ENCODE assay signal across 22 mouse cellular contexts in the genomic region with DNA sequence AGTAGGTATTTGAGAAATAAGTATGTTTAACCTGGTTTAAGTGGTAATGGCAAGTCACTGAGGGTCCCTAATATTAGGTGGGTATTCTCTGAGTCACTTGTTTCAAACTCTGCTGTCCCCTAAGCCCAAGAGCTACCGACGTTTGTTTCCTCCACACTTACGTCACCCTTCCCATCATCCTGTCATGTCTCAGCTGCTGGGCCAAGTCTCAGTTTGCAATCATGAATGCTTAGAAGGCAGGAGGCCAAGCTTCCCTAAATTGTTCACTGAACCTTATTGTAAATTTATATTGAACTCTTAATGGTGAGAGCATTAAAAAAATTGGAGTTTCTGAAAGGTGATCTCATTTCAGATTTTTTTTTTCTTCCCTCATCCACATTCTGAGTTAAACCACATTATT.
A peak's percentile ranks its signal among the peaks of the same experiment; 100 is the strongest.
DNase-seq lines count a peak whose midpoint lies in the region; ATAC-seq and TF ChIP-seq lines count a peak whose summit lies in the region.
"Had no signal": no experiment of that assay in that cellular context is flagged by ENCODE, and none has a peak within 500 bp of the region (broad histone marks: within the 10 kb centered on the region; RNA-seq: fewer than 3 reads in every experiment).

No protein-coding gene starts in this region.

- no peak overlapping the region for H3K27ac ChIP-seq in forebrain, embryonic 14.5 days (ENCODE audit: low read depth, low read length)
- no peak overlapping the region for H3K27ac ChIP-seq in forebrain, embryonic 12.5 days
- H3K27ac ChIP-seq in lung, embryonic 14.5 days (ENCODE audit: low read depth), result no peak overlapping the region

- H3K9ac ChIP-seq in forebrain, embryonic 14.5 days (ENCODE audit: low read length), result no peak overlapping the region
- no peak overlapping the region for H3K9ac ChIP-seq in forebrain, embryonic 12.5 days
- no peak overlapping the region for H3K9ac ChIP-seq in lung, embryonic 14.5 days

- H3K4me3 ChIP-seq in forebrain, embryonic 14.5 days (ENCODE audit: low read depth, low read length), result no peak overlapping the region
- no peak overlapping the region for H3K4me3 ChIP-seq in forebrain, embryonic 12.5 days (replicated peaks)
- no peak overlapping the region for H3K4me3 ChIP-seq in lung, embryonic 14.5 days (ENCODE audit: low read depth, low read length)

- ATAC-seq in forebrain, embryonic 14.5 days, result no peak
- ATAC-seq in forebrain, embryonic 12.5 days (ENCODE audit: low FRiP score), result no peak
- ATAC-seq in lung, embryonic 14.5 days (ENCODE audit: insufficient read depth), result no peak
- ATAC-seq: activated CD4-positive, CD25-positive, alpha-beta regulatory T cell, adult 4 months; CD4-positive, CD25-positive, alpha-beta regulatory T cell, adult 4 months; Patski had no signal

- no peak overlapping the region for H3K4me2 ChIP-seq in forebrain, embryonic 14.5 days (ENCODE audit: low read length)
- no peak overlapping the region for H3K4me2 ChIP-seq in forebrain, embryonic 12.5 days
- H3K4me2 ChIP-seq in lung, embryonic 14.5 days, result no peak overlapping the region

- DNase-seq in forebrain, embryonic 14.5 days (ENCODE audit: low spot score), result peak; percentile 58
- peak; percentile 61 for DNase-seq in lung, embryonic 14.5 days
- no peak for DNase-seq in lung, postnatal 10 days
- peak; percentile 73 for DNase-seq in brain, embryonic 14.5 days (ENCODE audit: low read depth)
- DNase-seq in left cerebral cortex, adult 11 months (ENCODE audit: low spot score), result no peak
- DNase-seq: adrenal gland, adult 2 months; adrenal gland, adult 8-10 months; adrenal gland, postnatal 10 days; adrenal gland, postnatal 14 days; adrenal gland, postnatal 25 days; adrenal gland, postnatal 36 days; B cell, adult 2 months; cerebellum, adult 11 months; cerebellum, adult 11-12 months; cerebellum, adult 18-20 months; cerebellum, adult 2 months had no signal

- H3K27me3 ChIP-seq in forebrain, embryonic 14.5 days (replicated peaks; ENCODE audit: control insufficient read depth, insufficient read depth, low read length), result no peaks in the 10 kb centered on the region
- 0 out of 2 replicates have a peak, but pooled peaks cover 4% of the 10 kb centered on the region for H3K27me3 ChIP-seq in forebrain, embryonic 12.5 days
- no peaks in the 10 kb centered on the region for H3K27me3 ChIP-seq in lung, embryonic 14.5 days (ENCODE audit: insufficient read depth, low read length)
- H3K27me3 ChIP-seq: CH12.LX, Patski had no signal

- TF ChIP-seq CTCF in lung, embryonic 14.5 days (IDR thresholded peaks at IDR 0.05; ENCODE audit: low read depth), result no peak
- TF ChIP-seq CTCF in brain, embryonic 14.5 days (IDR thresholded peaks at IDR 0.05; ENCODE audit: borderline replicate concordance, extremely low read depth, insufficient read depth, insufficient read length), result no peak

- WGBS in forebrain, embryonic 14.5 days, result 37% methylated on average over 3 of the region's 3 CpGs
- 72% methylated on average over 3 of the region's 3 CpGs for WGBS in forebrain, embryonic 12.5 days
- 41% methylated on average over 3 of the region's 3 CpGs for WGBS in lung, embryonic 14.5 days

- TF ChIP-seq POLR2A in brain, embryonic 14.5 days (IDR thresholded peaks at IDR 0.05; ENCODE audit: borderline replicate concordance, extremely low read depth, insufficient read depth, insufficient read length, poor library complexity, severe bottlenecking), result no peak

- no peaks in the 10 kb centered on the region for H3K36me3 ChIP-seq in forebrain, embryonic 14.5 days (ENCODE audit: control insufficient read depth, insufficient read depth, low read length)
- no peaks in the 10 kb centered on the region for H3K36me3 ChIP-seq in forebrain, embryonic 12.5 days (replicated peaks)
- H3K36me3 ChIP-seq in lung, embryonic 14.5 days (ENCODE audit: insufficient read depth), result no peaks in the 10 kb centered on the region
- H3K36me3 ChIP-seq: G1E had no signal

- H3K4me1 ChIP-seq in forebrain, embryonic 14.5 days (ENCODE audit: control insufficient read depth, insufficient read depth, low read length), result no peaks in the 10 kb centered on the region
- H3K4me1 ChIP-seq in forebrain, embryonic 12.5 days, result no peaks in the 10 kb centered on the region
- no peaks in the 10 kb centered on the region for H3K4me1 ChIP-seq in lung, embryonic 14.5 days (ENCODE audit: insufficient read depth)

- H3K9me3 ChIP-seq in forebrain, embryonic 14.5 days (replicated peaks; ENCODE audit: control insufficient read depth, low read length), result no peaks in the 10 kb centered on the region
- no peaks in the 10 kb centered on the region for H3K9me3 ChIP-seq in forebrain, embryonic 12.5 days
- no peaks in the 10 kb centered on the region for H3K9me3 ChIP-seq in lung, embryonic 14.5 days (ENCODE audit: low read depth, low read length)

Comparison
In these comparisons a context has a peak if more than half of its experiments do, and no peak if none do; other contexts are left out.
1. DNase-seq: peak in forebrain, embryonic 14.5 days (single experiment), lung, embryonic 14.5 days (single experiment) and brain, embryonic 14.5 days (single experiment); none in lung, postnatal 10 days (single experiment) and left cerebral cortex, adult 11 months (single experiment).